Mouse (Mus musculus) liver, adult 2 months (tissue): ENCODE measurements around the gene Kcnj8.

ENCODE experiments used
- CTCF ChIP-seq: fragments of 200-500 bp; IDR thresholded peaks from 2 replicates; pipeline ENCODE4 v1.5.1; 2011; ENCODE audit warnings: low read depth, low read length, control low read depth
- POLR2A ChIP-seq: fragments of 200-500 bp; IDR thresholded peaks from 2 replicates; pipeline ENCODE4 v1.6.1; 2011; ENCODE audit warnings: low read length, control low read depth; ENCODE audit not compliant: insufficient read depth; ENCODE audit errors: extremely low read depth

DNA sequence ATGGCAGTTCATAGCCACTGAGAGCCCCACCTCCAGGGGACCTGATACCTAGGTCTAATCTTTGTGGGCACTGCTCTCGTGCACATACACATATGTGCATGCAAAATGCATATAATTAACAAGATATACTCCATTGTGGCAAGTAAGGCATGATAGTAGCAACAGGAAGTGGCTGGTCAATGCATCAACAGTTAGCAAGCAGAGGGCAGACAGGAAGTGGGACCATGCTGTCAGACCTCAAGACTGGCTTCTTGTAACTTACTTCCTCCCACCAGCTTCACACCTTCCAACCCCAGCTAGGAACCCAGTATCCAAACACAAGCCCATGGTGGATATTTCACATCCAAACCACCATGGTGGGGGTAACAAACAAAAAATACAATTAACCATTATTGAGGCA, 10.3 kb downstream of the Kcnj8 start:
- TF ChIP-seq CTCF, result no peak
- no peak for TF ChIP-seq POLR2A
